10 mouse cellular contexts compared by ENCODE assay signal in genomic region chr11:102780271-102780985, GRCm38 (mm10). TPM values are rescaled to one million over a fixed set of nuclear protein-coding genes. Genes with fewer than 3 reads are reported as not detected.
DNase-seq lines count a peak whose midpoint lies in the region; ATAC-seq lines count a peak whose summit lies in the region.
"Had no signal": no experiment of that assay in that cellular context is flagged by ENCODE, and none has a peak within 500 bp of the region (broad histone marks: within the 10 kb centered on the region; RNA-seq: fewer than 3 reads in every experiment).

No protein-coding gene starts in this region.

- H3K27me3 ChIP-seq in midbrain, embryonic 10.5 days (ENCODE audit: low read depth, poor library complexity, severe bottlenecking): peaks cover 39% of the 10 kb centered on the region
- no peaks in the 10 kb centered on the region for H3K27me3 ChIP-seq in midbrain, embryonic 14.5 days (ENCODE audit: control insufficient read depth, insufficient read depth, low read length)
- H3K27me3 ChIP-seq in kidney, embryonic 16.5 days (ENCODE audit: insufficient read depth, low read length): no peaks in the 10 kb centered on the region
- H3K27me3 ChIP-seq: embryonic facial prominence, embryonic 12.5 days had no signal

- H3K27ac ChIP-seq in midbrain, embryonic 10.5 days (replicated peaks): peak overlapping the region; percentile 17; the same call in 1 of the 2 replicates
- no peak overlapping the region for H3K27ac ChIP-seq in midbrain, embryonic 14.5 days (replicated peaks; ENCODE audit: low read depth, low read length)
- H3K27ac ChIP-seq in kidney, embryonic 16.5 days (ENCODE audit: low read length): no peak overlapping the region; the same call in 1 of the 2 replicates
- H3K27ac ChIP-seq: embryonic facial prominence, embryonic 12.5 days; midbrain, embryonic 12.5 days had no signal

- DNase-seq in midbrain, embryonic 10.5 days (ENCODE audit: low spot score): no peak
- no peak for DNase-seq in midbrain, embryonic 14.5 days
- peak; percentile 61 to 86 for DNase-seq in heart, adult 18-20 months
- no peak for DNase-seq in retina, postnatal 1 day
- DNase-seq in layer of hippocampus, adult 8-10 months (ENCODE audit: low spot score in 2 of 2): no peak

- 53% methylated on average over 11 of the region's 11 CpGs for WGBS in midbrain, embryonic 10.5 days
- 53% methylated on average over 11 of the region's 11 CpGs for WGBS in midbrain, embryonic 14.5 days
- WGBS in kidney, embryonic 16.5 days: 47% methylated on average over 11 of the region's 11 CpGs

- H3K4me2 ChIP-seq in midbrain, embryonic 14.5 days (ENCODE audit: low read length): no peak overlapping the region
- H3K4me2 ChIP-seq in kidney, embryonic 16.5 days (replicated peaks; ENCODE audit: low read depth, low read length): no peak overlapping the region; the same call in 1 of the 2 replicates
- H3K4me2 ChIP-seq: embryonic facial prominence, embryonic 12.5 days; midbrain, embryonic 12.5 days had no signal

- H3K4me1 ChIP-seq in midbrain, embryonic 10.5 days: peaks cover 39% of the 10 kb centered on the region
- peaks cover 6% of the 10 kb centered on the region; the same call in 1 of the 2 replicates for H3K4me1 ChIP-seq in midbrain, embryonic 14.5 days (ENCODE audit: control insufficient read depth, insufficient read depth, low read length)
- peaks cover 17% of the 10 kb centered on the region for H3K4me1 ChIP-seq in kidney, embryonic 16.5 days (ENCODE audit: insufficient read depth, low read length)

- peaks cover 20% of the 10 kb centered on the region for H3K36me3 ChIP-seq in midbrain, embryonic 10.5 days
- peaks cover 25% of the 10 kb centered on the region for H3K36me3 ChIP-seq in midbrain, embryonic 14.5 days (ENCODE audit: control insufficient read depth, insufficient read depth, low read length)
- no peaks in the 10 kb centered on the region for H3K36me3 ChIP-seq in kidney, embryonic 16.5 days (ENCODE audit: insufficient read depth, low read length)

- H3K4me3 ChIP-seq in midbrain, embryonic 10.5 days: no peak overlapping the region
- H3K4me3 ChIP-seq in midbrain, embryonic 14.5 days (replicated peaks; ENCODE audit: low read depth, low read length): no peak overlapping the region
- H3K4me3 ChIP-seq in kidney, embryonic 16.5 days (ENCODE audit: low read length): no peak overlapping the region
- H3K4me3 ChIP-seq: embryonic facial prominence, embryonic 12.5 days; midbrain, embryonic 12.5 days had no signal

- no peak for ATAC-seq in midbrain, embryonic 14.5 days (ENCODE audit: low FRiP score, low TSS enrichment)
- ATAC-seq in kidney, embryonic 16.5 days (ENCODE audit: low FRiP score, low TSS enrichment): no peak
- peak; percentile 73 for ATAC-seq in monocyte, adult 5-6 weeks (replicated peaks; ENCODE audit: insufficient number of reproducible peaks, low FRiP score, low TSS enrichment, poor library complexity, severe bottlenecking)

- H3K9me3 ChIP-seq in midbrain, embryonic 10.5 days (replicated peaks): no peaks in the 10 kb centered on the region
- no peaks in the 10 kb centered on the region for H3K9me3 ChIP-seq in midbrain, embryonic 14.5 days (ENCODE audit: control insufficient read depth, low read length)
- H3K9me3 ChIP-seq in kidney, embryonic 16.5 days (ENCODE audit: low read length): no peaks in the 10 kb centered on the region
- H3K9me3 ChIP-seq: embryonic facial prominence, embryonic 12.5 days; midbrain, embryonic 12.5 days had no signal

- H3K9ac ChIP-seq in midbrain, embryonic 14.5 days (replicated peaks; ENCODE audit: low read length): no peak overlapping the region
- peak overlapping the region; percentile 2; the same call in 1 of the 2 replicates for H3K9ac ChIP-seq in kidney, embryonic 16.5 days (replicated peaks; ENCODE audit: low read length)
- H3K9ac ChIP-seq: embryonic facial prominence, embryonic 12.5 days; midbrain, embryonic 12.5 days had no signal

RNA-seq across cellular contexts. Expression of gene Adam11, which starts 19.2 kb away (rescaled TPM):
- polyA plus RNA-seq in midbrain, embryonic 10.5 days (2016; fragmentation: Nextera tagmentation; extraction: Ambion mirVana): 10.7 and 18.4 TPM in 2 replicates
- polyA plus RNA-seq in midbrain, embryonic 14.5 days (2014; fragmentation: Nextera tagmentation; extraction: Ambion mirVana): 18.2 and 24.1 TPM in 2 replicates
- 1 to 10 TPM; 6.6 to 7.5 TPM for total RNA-seq in heart, adult 18-20 months (2021)
- 8.7 and 8.8 TPM in 2 replicates for polyA plus RNA-seq in kidney, embryonic 16.5 days (2015; fragmentation: Nextera tagmentation; extraction: Ambion mirVana)
- total RNA-seq in monocyte, adult 5-6 weeks (2017): 2.1 TPM in 1 of 3 replicates, not detected in the others
- total RNA-seq in layer of hippocampus, adult 8-10 months (2022): 100 to 1,000 TPM; 168 to 220 (median 192) TPM

RNA-seq across cellular contexts. Expression of gene Gjc1, which starts 39.1 kb away (rescaled TPM):
- 81.1 and 84.0 TPM in 2 replicates for polyA plus RNA-seq in midbrain, embryonic 10.5 days (2016; fragmentation: Nextera tagmentation; extraction: Ambion mirVana)
- polyA plus RNA-seq in midbrain, embryonic 14.5 days (2014; fragmentation: Nextera tagmentation; extraction: Ambion mirVana): 32.0 and 33.9 TPM in 2 replicates
- 10 to 100 TPM; 17.2 to 18.2 TPM for total RNA-seq in heart, adult 18-20 months (2021)
- 54.5 and 55.4 TPM in 2 replicates for polyA plus RNA-seq in kidney, embryonic 16.5 days (2015; fragmentation: Nextera tagmentation; extraction: Ambion mirVana)
- not detected in 3 replicates for total RNA-seq in monocyte, adult 5-6 weeks (2017)
- total RNA-seq in layer of hippocampus, adult 8-10 months (2022): 1 to 10 TPM; 4.0 to 4.7 (median 4.1) TPM

RNA-seq across cellular contexts. Expression of gene Higd1b, which starts 55.2 kb away (rescaled TPM):
- not detected in 2 replicates for polyA plus RNA-seq in midbrain, embryonic 10.5 days (2016; fragmentation: Nextera tagmentation; extraction: Ambion mirVana)
- polyA plus RNA-seq in midbrain, embryonic 14.5 days (2014; fragmentation: Nextera tagmentation; extraction: Ambion mirVana): 5.4 and 9.6 TPM in 2 replicates
- 10 to 100 TPM; 10.6 to 15.7 TPM for total RNA-seq in heart, adult 18-20 months (2021)
- 0.42 and 2.5 TPM in 2 replicates for polyA plus RNA-seq in kidney, embryonic 16.5 days (2015; fragmentation: Nextera tagmentation; extraction: Ambion mirVana)
- total RNA-seq in monocyte, adult 5-6 weeks (2017): not detected in 3 replicates
- 1 to 10 TPM; 5.1 to 7.3 (median 6.2) TPM for total RNA-seq in layer of hippocampus, adult 8-10 months (2022)
- polyA plus RNA-seq: embryonic facial prominence, embryonic 12.5 days; midbrain, embryonic 12.5 days; stomach, embryonic 14.5 days had no signal

Comparison
In these comparisons a context has a peak if more than half of its experiments do, and no peak if none do; other contexts are left out.
1. DNase-seq: peak in heart, adult 18-20 months (2 of 2); none in midbrain, embryonic 10.5 days (single experiment), midbrain, embryonic 14.5 days (single experiment), retina, postnatal 1 day (single experiment) and layer of hippocampus, adult 8-10 months (0 of 2).
2. RNA of gene Adam11, which starts 19.2 kb away (total RNA-seq): 168 to 220 TPM in layer of hippocampus, adult 8-10 months; 6.6 to 7.5 TPM in heart, adult 18-20 months and 2.1 TPM in monocyte, adult 5-6 weeks; every median in the first group is over 10 times any median in the second.